26 mouse cellular contexts compared by ENCODE assay signal in the genomic region with DNA sequence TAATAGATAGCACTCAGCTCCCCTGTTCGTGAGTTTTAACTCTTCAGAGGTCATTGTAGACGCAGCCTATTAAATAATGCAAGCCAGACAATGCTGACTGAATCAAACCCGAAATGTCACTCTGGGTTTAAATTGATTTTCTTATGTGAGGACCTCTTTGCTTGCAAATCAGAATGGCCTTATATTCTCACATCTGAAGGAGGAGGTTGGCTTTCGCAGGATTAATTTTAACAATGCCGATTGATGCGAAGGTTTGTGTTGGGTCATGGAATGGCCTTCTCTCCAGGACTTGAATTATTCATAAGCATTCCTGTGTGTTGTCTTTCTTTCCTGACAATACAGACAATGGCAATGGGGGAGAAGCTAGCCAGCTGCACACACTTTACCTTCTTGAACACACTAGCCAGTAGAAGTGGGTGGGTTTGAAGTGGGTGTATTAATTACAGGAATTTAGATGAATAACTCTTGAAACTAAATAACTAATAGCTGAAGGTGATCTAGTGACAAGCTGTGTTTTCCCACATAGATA.
DNase-seq lines count a peak whose midpoint lies in the region; ATAC-seq and TF ChIP-seq lines count a peak whose summit lies in the region.
"Had no signal": no experiment of that assay in that cellular context is flagged by ENCODE, and none has a peak within 500 bp of the region (broad histone marks: within the 10 kb centered on the region; RNA-seq: fewer than 3 reads in every experiment).

No protein-coding gene starts in this region.

- no peak for ATAC-seq in forebrain, embryonic 12.5 days (ENCODE audit: low FRiP score)
- no peak for ATAC-seq in forebrain, postnatal 0 days
- no peak for ATAC-seq in hindbrain, embryonic 12.5 days (ENCODE audit: low FRiP score)
- ATAC-seq in hindbrain, postnatal 0 days: no peak
- ATAC-seq in midbrain, embryonic 13.5 days: peak; percentile 68
- ATAC-seq: inflammation-experienced regulatory T-cells, adult 6 months; lung, postnatal 0 days had no signal

- no peak overlapping the region for H3K9ac ChIP-seq in forebrain, embryonic 12.5 days
- no peak overlapping the region for H3K9ac ChIP-seq in forebrain, postnatal 0 days
- H3K9ac ChIP-seq in hindbrain, embryonic 12.5 days: no peak overlapping the region
- no peak overlapping the region for H3K9ac ChIP-seq in hindbrain, postnatal 0 days (replicated peaks; ENCODE audit: low read length)
- no peak overlapping the region for H3K9ac ChIP-seq in midbrain, embryonic 13.5 days (replicated peaks)
- H3K9ac ChIP-seq: embryonic facial prominence, embryonic 12.5 days; heart, embryonic 12.5 days; limb, embryonic 15.5 days; liver, embryonic 13.5 days; neural tube, embryonic 12.5 days had no signal

- TF ChIP-seq CTCF in forebrain, postnatal 0 days (IDR thresholded peaks at IDR 0.05; ENCODE audit: low read depth): no peak
- TF ChIP-seq CTCF in hindbrain, postnatal 0 days (IDR thresholded peaks at IDR 0.05; ENCODE audit: low read depth): no peak
- TF ChIP-seq CTCF in brain, embryonic 14.5 days (IDR thresholded peaks at IDR 0.05; ENCODE audit: borderline replicate concordance, extremely low read depth, insufficient read depth, insufficient read length): no peak

- 0 out of 2 replicates have a peak overlapping the region, but pooled peaks have one; percentile 66 for H3K27ac ChIP-seq in forebrain, embryonic 12.5 days
- H3K27ac ChIP-seq in forebrain, postnatal 0 days (ENCODE audit: low read depth, low read length): no peak overlapping the region
- peak overlapping the region; percentile 67 for H3K27ac ChIP-seq in hindbrain, embryonic 12.5 days
- no peak overlapping the region for H3K27ac ChIP-seq in hindbrain, postnatal 0 days
- peak overlapping the region; percentile 83 for H3K27ac ChIP-seq in midbrain, embryonic 13.5 days
- H3K27ac ChIP-seq in embryonic facial prominence, embryonic 10.5 days (replicated peaks): no peak overlapping the region
- H3K27ac ChIP-seq: embryonic facial prominence, embryonic 12.5 days; limb, embryonic 10.5 days; limb, embryonic 15.5 days; liver, embryonic 13.5 days; neural tube, embryonic 12.5 days had no signal

- TF ChIP-seq POLR2A in brain, embryonic 14.5 days (IDR thresholded peaks at IDR 0.05; ENCODE audit: borderline replicate concordance, extremely low read depth, insufficient read depth, insufficient read length, poor library complexity, severe bottlenecking): no peak

- no peak overlapping the region for H3K4me3 ChIP-seq in forebrain, embryonic 12.5 days (replicated peaks)
- no peak overlapping the region for H3K4me3 ChIP-seq in forebrain, postnatal 0 days (ENCODE audit: low read depth, low read length)
- no peak overlapping the region for H3K4me3 ChIP-seq in hindbrain, embryonic 12.5 days
- no peak overlapping the region for H3K4me3 ChIP-seq in hindbrain, postnatal 0 days (ENCODE audit: low read length)
- no peak overlapping the region for H3K4me3 ChIP-seq in midbrain, embryonic 13.5 days (replicated peaks)
- no peak overlapping the region for H3K4me3 ChIP-seq in embryonic facial prominence, embryonic 10.5 days
- H3K4me3 ChIP-seq: embryonic facial prominence, embryonic 12.5 days; heart, embryonic 12.5 days; limb, embryonic 10.5 days; limb, embryonic 15.5 days; liver, embryonic 13.5 days; megakaryocyte, embryonic 14.5 days; neural tube, embryonic 12.5 days had no signal

- WGBS in forebrain, embryonic 12.5 days: 28% methylated on average over 6 of the region's 6 CpGs
- 46% methylated on average over 6 of the region's 6 CpGs for WGBS in forebrain, postnatal 0 days
- 27% methylated on average over 6 of the region's 6 CpGs for WGBS in hindbrain, embryonic 12.5 days
- 43% methylated on average over 6 of the region's 6 CpGs for WGBS in hindbrain, postnatal 0 days
- 7% methylated on average over 6 of the region's 6 CpGs for WGBS in midbrain, embryonic 13.5 days
- 81% methylated on average over 6 of the region's 6 CpGs for WGBS in embryonic facial prominence, embryonic 10.5 days

- no peaks in the 10 kb centered on the region for H3K36me3 ChIP-seq in forebrain, embryonic 12.5 days (replicated peaks)
- no peaks in the 10 kb centered on the region for H3K36me3 ChIP-seq in forebrain, postnatal 0 days (ENCODE audit: insufficient read depth)
- no peaks in the 10 kb centered on the region for H3K36me3 ChIP-seq in hindbrain, embryonic 12.5 days
- H3K36me3 ChIP-seq in hindbrain, postnatal 0 days (ENCODE audit: insufficient read depth, low read length): no peaks in the 10 kb centered on the region
- H3K36me3 ChIP-seq in midbrain, embryonic 13.5 days: no peaks in the 10 kb centered on the region
- H3K36me3 ChIP-seq in embryonic facial prominence, embryonic 10.5 days (replicated peaks): no peaks in the 10 kb centered on the region
- H3K36me3 ChIP-seq: embryonic facial prominence, embryonic 12.5 days; heart, embryonic 12.5 days; limb, embryonic 10.5 days; limb, embryonic 15.5 days; liver, embryonic 13.5 days; neural tube, embryonic 12.5 days had no signal

- peaks cover 34% of the 10 kb centered on the region for H3K4me1 ChIP-seq in forebrain, embryonic 12.5 days
- peaks cover 9% of the 10 kb centered on the region; the same call in 1 of the 2 replicates for H3K4me1 ChIP-seq in forebrain, postnatal 0 days (ENCODE audit: insufficient read depth)
- peaks cover 26% of the 10 kb centered on the region for H3K4me1 ChIP-seq in hindbrain, embryonic 12.5 days
- H3K4me1 ChIP-seq in hindbrain, postnatal 0 days (ENCODE audit: insufficient read depth, low read length): no peaks in the 10 kb centered on the region
- H3K4me1 ChIP-seq in midbrain, embryonic 13.5 days (replicated peaks): peaks cover 34% of the 10 kb centered on the region
- peaks cover 21% of the 10 kb centered on the region for H3K4me1 ChIP-seq in embryonic facial prominence, embryonic 10.5 days
- H3K4me1 ChIP-seq: embryonic facial prominence, embryonic 12.5 days; heart, embryonic 12.5 days; limb, embryonic 15.5 days; liver, embryonic 13.5 days; megakaryocyte, embryonic 14.5 days had no signal

- no peaks in the 10 kb centered on the region for H3K9me3 ChIP-seq in forebrain, embryonic 12.5 days
- no peaks in the 10 kb centered on the region for H3K9me3 ChIP-seq in forebrain, postnatal 0 days (ENCODE audit: low read length)
- H3K9me3 ChIP-seq in hindbrain, embryonic 12.5 days (replicated peaks): 0 out of 2 replicates have a peak, but pooled peaks cover 2% of the 10 kb centered on the region
- no peaks in the 10 kb centered on the region for H3K9me3 ChIP-seq in hindbrain, postnatal 0 days (ENCODE audit: low read length)
- H3K9me3 ChIP-seq in midbrain, embryonic 13.5 days: no peaks in the 10 kb centered on the region
- no peaks in the 10 kb centered on the region for H3K9me3 ChIP-seq in embryonic facial prominence, embryonic 10.5 days
- H3K9me3 ChIP-seq: embryonic facial prominence, embryonic 12.5 days; heart, embryonic 12.5 days; limb, embryonic 10.5 days; limb, embryonic 15.5 days; liver, embryonic 13.5 days; neural tube, embryonic 12.5 days had no signal

- no peak overlapping the region for H3K4me2 ChIP-seq in forebrain, embryonic 12.5 days
- no peak overlapping the region for H3K4me2 ChIP-seq in forebrain, postnatal 0 days (ENCODE audit: low read depth)
- no peak overlapping the region for H3K4me2 ChIP-seq in hindbrain, embryonic 12.5 days (replicated peaks)
- H3K4me2 ChIP-seq in hindbrain, postnatal 0 days (ENCODE audit: low read depth, low read length): no peak overlapping the region
- H3K4me2 ChIP-seq in midbrain, embryonic 13.5 days (replicated peaks): no peak overlapping the region
- H3K4me2 ChIP-seq: embryonic facial prominence, embryonic 12.5 days; heart, embryonic 12.5 days; limb, embryonic 15.5 days; liver, embryonic 13.5 days; neural tube, embryonic 12.5 days had no signal

- no peaks in the 10 kb centered on the region for H3K27me3 ChIP-seq in forebrain, embryonic 12.5 days
- H3K27me3 ChIP-seq in forebrain, postnatal 0 days (ENCODE audit: insufficient read depth, low read length): no peaks in the 10 kb centered on the region
- no peaks in the 10 kb centered on the region for H3K27me3 ChIP-seq in hindbrain, embryonic 12.5 days
- H3K27me3 ChIP-seq in hindbrain, postnatal 0 days (ENCODE audit: insufficient read depth, low read length): no peaks in the 10 kb centered on the region
- no peaks in the 10 kb centered on the region for H3K27me3 ChIP-seq in midbrain, embryonic 13.5 days
- H3K27me3 ChIP-seq in embryonic facial prominence, embryonic 10.5 days (replicated peaks; ENCODE audit: low read depth, poor library complexity, severe bottlenecking): no peaks in the 10 kb centered on the region
- H3K27me3 ChIP-seq: embryonic facial prominence, embryonic 12.5 days; heart, embryonic 12.5 days; limb, embryonic 15.5 days; liver, embryonic 13.5 days; megakaryocyte, embryonic 14.5 days; neural tube, embryonic 12.5 days had no signal

- DNase-seq in forebrain, postnatal 0 days: no peak
- no peak for DNase-seq in hindbrain, postnatal 0 days (ENCODE audit: low spot score)
- DNase-seq in brain, embryonic 14.5 days (ENCODE audit: low read depth): peak; percentile 59
- no peak for DNase-seq in embryonic facial prominence, embryonic 10.5 days (ENCODE audit: low spot score)
- DNase-seq: cerebellum, adult 18-20 months; cerebellum, postnatal 14 days; gastrocnemius, postnatal 25 days; heart, adult 18-20 months; heart, postnatal 4 days; kidney, adult 11 months; kidney, postnatal 14 days; layer of hippocampus, adult 9-11 months; liver, embryonic 13.5 days; lung, postnatal 4 days; right cerebral cortex, postnatal 14 days had no signal

Comparison
In these comparisons a context has a peak if more than half of its experiments do, and no peak if none do; other contexts are left out.
1. H3K27ac ChIP-seq: peak in forebrain, embryonic 12.5 days (single experiment), hindbrain, embryonic 12.5 days (single experiment) and midbrain, embryonic 13.5 days (single experiment); none in forebrain, postnatal 0 days (single experiment), hindbrain, postnatal 0 days (single experiment) and embryonic facial prominence, embryonic 10.5 days (single experiment).